Mouse (Mus musculus) 3T3-L1 (cell line): ENCODE measurements at regions not wholly inside any gene's neighbourhood (a gene's known extent, or its start where the extent isn't known, plus 50 kb on each side); places are given as distances from the start of the nearest gene placed in this dataset.
A peak's percentile ranks its signal among the peaks of the same experiment; 100 is the strongest.

Experiments used
- DNase-seq: peaks from one replicate; pipeline ENCODE4 v3.0.0-alpha.2; 2015; ENCODE audit warnings: low read depth, low spot score

GRCm38 (mm10) chr15:62222201-62222600, 1299.4 kb upstream of the A1bg start:
- peak; percentile 10 for DNase-seq

GRCm38 (mm10) chr15:62221024-62221819, 1298.4 kb upstream of the A1bg start:
- DNase-seq, result no peak

- DNase-seq, result no peak
Measured at GRCm38 (mm10) chr15:62220620-62221019, 1297.8 kb upstream of the A1bg start.

- DNase-seq, result no peak
Measured at GRCm38 (mm10) chr15:62219934-62220540, 1297.2 kb upstream of the A1bg start.

GRCm38 (mm10) chr15:62218346-62219080, 1295.7 kb upstream of the A1bg start:
- DNase-seq, result no peak

GRCm38 (mm10) chr15:62216688-62217477, 1294.1 kb upstream of the A1bg start:
- DNase-seq, result peak; percentile 54

- no peak for DNase-seq
Measured at GRCm38 (mm10) chr15:62215616-62216398, 1293.0 kb upstream of the A1bg start.

GRCm38 (mm10) chr15:62214300-62214699, 1291.5 kb upstream of the A1bg start:
- DNase-seq, result no peak

GRCm38 (mm10) chr15:62212283-62212910, 1289.6 kb upstream of the A1bg start:
- DNase-seq, result no peak

- DNase-seq, result peak; percentile 6
Measured at GRCm38 (mm10) chr15:62209881-62210481, 1287.2 kb upstream of the A1bg start.

- DNase-seq, result peak; percentile 57
Measured at GRCm38 (mm10) chr15:62209296-62209695, 1286.5 kb upstream of the A1bg start.

GRCm38 (mm10) chr15:62206502-62206902, 1283.7 kb upstream of the A1bg start:
- DNase-seq, result no peak

GRCm38 (mm10) chr15:62203951-62204905, 1281.4 kb upstream of the A1bg start:
- no peak for DNase-seq

- peak; percentile 60 for DNase-seq
Measured at GRCm38 (mm10) chr15:62202781-62203375, 1280.1 kb upstream of the A1bg start.

- no peak for DNase-seq
Measured at GRCm38 (mm10) chr15:62198721-62199120, 1275.9 kb upstream of the A1bg start.

- DNase-seq, result no peak
Measured at GRCm38 (mm10) chr15:62198194-62198593, 1275.4 kb upstream of the A1bg start.

- DNase-seq, result no peak
Measured at GRCm38 (mm10) chr15:62195440-62195839, 1272.6 kb upstream of the A1bg start.

- DNase-seq, result no peak
Measured at GRCm38 (mm10) chr15:62192706-62193105, 1269.9 kb upstream of the A1bg start.
